Mouse (Mus musculus) bone marrow, adult 2 months (tissue): ENCODE data around the gene Mid1ip1.

Experiments
- CTCF ChIP-seq: fragments of 200-500 bp; IDR thresholded peaks from 2 replicates; pipeline ENCODE4 v1.5.1; 2011; ENCODE audit warnings: low read length, control low read depth; ENCODE audit not compliant: control insufficient read depth, insufficient read depth
- POLR2A ChIP-seq: fragments of 200-500 bp; IDR thresholded peaks from 2 replicates; pipeline ENCODE4 v1.6.1; 2011; ENCODE audit warnings: low read depth, mild to moderate bottlenecking, control low read depth, low read length, borderline replicate concordance; ENCODE audit not compliant: control insufficient read depth

DNA sequence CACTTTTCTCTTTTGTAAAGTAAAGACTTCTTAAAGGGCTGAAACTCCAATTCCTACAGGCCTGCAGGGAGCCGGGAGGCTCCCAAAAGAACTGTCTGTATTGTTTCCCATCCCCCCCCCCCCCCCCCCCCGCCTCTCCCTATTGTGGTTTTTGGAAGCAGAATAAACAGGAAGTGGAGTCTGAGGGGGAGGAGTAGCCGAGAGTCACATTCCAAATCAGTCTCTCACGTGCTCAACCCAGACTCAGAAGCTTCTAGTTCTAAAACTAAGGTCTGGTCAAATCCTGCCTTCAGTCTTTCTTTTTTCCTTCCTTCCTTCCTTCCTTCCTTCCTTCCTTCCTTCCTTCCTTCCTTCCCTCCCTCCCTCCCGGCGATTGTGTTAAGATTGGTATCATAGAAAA is 14.7 kb downstream of the Mid1ip1 start:
- no peak for TF ChIP-seq CTCF
- TF ChIP-seq POLR2A: no peak
